Mouse (Mus musculus) retina, postnatal 1 day (tissue): ENCODE data around the gene Msmo1.

ENCODE experiments used
- DNase-seq: peaks from one replicate; pipeline ENCODE4 v3.0.0-alpha.2; 2012

Msmo1 gene

GRCm38 (mm10) chr8:64711544-64711943 is 22.0 kb downstream of the Msmo1 start:
- DNase-seq: no peak

GRCm38 (mm10) chr8:64707481-64707880 is 26.1 kb downstream of the Msmo1 start:
- no peak for DNase-seq

- no peak for DNase-seq
Measured at GRCm38 (mm10) chr8:64703191-64703590, 30.4 kb downstream of the Msmo1 start.

GRCm38 (mm10) chr8:64692651-64693201 is 40.9 kb downstream of the Msmo1 start, which contains the start of gene Cpe:
Gene Cpe, minus strand, starts transcription at chr8:64693054.
- peak; percentile 92 for DNase-seq

- DNase-seq: peak; percentile 24
Measured at GRCm38 (mm10) chr8:64691591-64692401, 41.8 kb downstream of the Msmo1 start.

- DNase-seq: no peak
Measured at GRCm38 (mm10) chr8:64690845-64691244, 42.7 kb downstream of the Msmo1 start.

GRCm38 (mm10) chr8:64690306-64690705 is 43.3 kb downstream of the Msmo1 start:
- DNase-seq: no peak

- no peak for DNase-seq
Measured at GRCm38 (mm10) chr8:64688741-64689140, 44.9 kb downstream of the Msmo1 start.

- DNase-seq: no peak
Measured at GRCm38 (mm10) chr8:64688161-64688560, 45.4 kb downstream of the Msmo1 start.

GRCm38 (mm10) chr8:64682501-64682900 is 51.1 kb downstream of the Msmo1 start:
- DNase-seq: no peak

- no peak for DNase-seq
Measured at GRCm38 (mm10) chr8:64676381-64676780, 57.2 kb downstream of the Msmo1 start.

GRCm38 (mm10) chr8:64674951-64675585 is 58.5 kb downstream of the Msmo1 start:
- DNase-seq: no peak

GRCm38 (mm10) chr8:64672920-64673319 is 60.7 kb downstream of the Msmo1 start:
- DNase-seq: no peak

- no peak for DNase-seq
Measured at GRCm38 (mm10) chr8:64671937-64672336, 61.7 kb downstream of the Msmo1 start.
